Mouse (Mus musculus) layer of hippocampus, postnatal 14 days (tissue): ENCODE data around the gene Gm1113. TPM values are rescaled to one million over a fixed set of nuclear protein-coding genes. Genes with fewer than 3 reads are reported as not detected.
A peak's percentile ranks its signal among the peaks of the same experiment; 100 is the strongest.

Experiments used
- DNase-seq, 2 experiments: peaks; one replicate each; pipeline ENCODE4 v3.0.0; 2021 to 2022; ENCODE audit warnings: low spot score in 2 of 2, mixed read lengths in 1 of 2
- total RNA-seq, 2 experiments: library from RNA; stranded (reverse); gene quantifications; 2 replicates each; pipeline ENCODE4 v1.2.3; 2021

Gm1113 gene
- total RNA-seq, 2 experiments from 2014 or later = not detected

DNA sequence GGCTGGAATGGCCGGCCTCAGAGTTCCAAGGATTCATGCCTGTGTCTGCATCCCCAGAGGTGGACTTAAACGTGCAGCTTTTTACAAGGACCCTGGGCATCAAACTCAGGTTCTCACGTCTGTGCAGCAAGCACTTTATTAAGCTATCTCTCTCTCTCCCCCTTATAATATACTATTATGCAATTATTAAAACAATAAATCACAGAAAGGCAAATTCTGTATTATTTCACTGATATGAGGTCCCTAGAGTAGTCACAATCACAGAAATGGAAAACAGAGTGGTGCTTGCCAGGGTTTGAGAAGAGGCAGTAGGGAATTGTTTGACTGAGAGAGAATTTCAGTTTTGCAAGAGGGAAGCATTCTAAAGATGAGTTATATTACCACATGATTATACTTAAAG, 11.1 kb upstream of the Gm1113 start:
- DNase-seq = no peak

DNA sequence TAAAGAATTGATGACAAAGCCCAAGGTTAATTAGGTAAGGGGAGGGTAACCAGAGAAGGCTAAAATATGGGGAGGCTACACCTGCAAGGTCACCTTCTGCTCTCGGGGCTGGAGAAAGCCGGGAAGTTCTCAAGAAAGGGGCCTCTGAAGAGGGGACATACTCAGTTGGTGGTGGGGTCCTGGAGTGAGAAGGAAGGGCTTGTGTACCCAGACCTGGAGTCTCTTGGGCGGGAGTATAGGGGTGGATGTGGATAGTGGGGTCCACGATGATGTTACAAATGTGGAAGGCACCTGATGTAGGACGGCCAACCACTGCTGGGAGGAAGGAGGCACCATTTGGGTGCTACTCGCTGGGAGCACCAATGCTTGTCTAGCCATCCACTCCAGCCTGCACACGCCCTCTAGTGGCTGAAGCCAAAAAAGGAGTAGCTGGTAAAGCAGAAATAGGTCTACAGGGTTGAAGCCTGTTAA, 5.9 kb upstream of the Gm1113 start:
- peak; percentile 77 to 84 for DNase-seq

DNA sequence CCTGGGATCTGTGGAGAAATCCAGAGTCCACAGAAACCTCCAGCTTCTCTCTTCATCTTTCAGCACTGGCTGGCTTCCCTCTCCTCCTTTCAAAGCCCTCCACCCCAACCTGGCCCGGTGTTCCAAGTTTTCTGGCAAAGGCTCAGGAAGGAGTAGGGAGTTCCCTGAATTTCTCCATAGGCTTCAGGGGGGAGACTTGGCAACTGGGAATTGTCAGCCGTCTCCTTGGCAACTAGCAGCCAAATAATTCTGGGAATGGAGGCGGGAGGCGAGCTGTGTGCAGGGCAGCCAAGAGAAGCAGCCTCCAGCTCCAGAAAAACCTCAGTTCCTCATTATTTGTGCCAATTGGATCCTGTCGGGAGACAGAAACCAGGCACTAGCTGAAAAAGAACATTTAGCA, 5.5 kb upstream of the Gm1113 start:
- peak; percentile 41 to 70 for DNase-seq

DNA sequence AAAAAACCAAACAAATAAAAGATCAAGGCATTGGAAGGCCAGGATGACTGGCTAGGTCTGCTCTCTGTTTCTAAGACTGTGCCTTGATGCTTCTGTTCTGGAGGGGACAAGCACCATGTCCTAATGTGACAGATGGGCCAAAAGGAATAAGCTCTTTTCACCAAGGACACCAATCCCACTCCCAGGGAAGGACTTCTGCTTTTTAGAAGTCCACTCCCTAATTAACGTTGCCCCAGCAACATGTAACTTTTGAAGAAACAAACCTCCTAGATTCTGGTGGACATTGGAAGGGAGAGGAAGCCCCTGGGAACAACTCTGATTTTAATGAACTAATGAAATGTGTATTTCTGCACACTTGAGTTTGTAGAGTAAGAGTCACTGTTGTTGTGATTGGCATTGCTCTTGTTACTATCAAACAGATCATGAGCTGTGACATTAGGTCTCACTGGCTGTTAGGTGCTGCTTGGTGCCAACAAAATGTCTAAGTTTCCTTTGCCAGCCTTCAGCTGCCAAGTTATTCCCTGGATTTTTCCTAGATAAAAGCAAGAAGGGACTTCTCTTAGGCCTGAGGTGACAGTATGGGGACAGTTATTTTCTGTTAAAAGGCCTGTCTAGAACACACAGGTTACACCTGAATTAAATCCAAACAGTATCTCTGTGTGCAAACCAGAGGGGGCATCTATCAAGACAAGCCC, 4.9 kb upstream of the Gm1113 start:
- DNase-seq = no peak

DNA sequence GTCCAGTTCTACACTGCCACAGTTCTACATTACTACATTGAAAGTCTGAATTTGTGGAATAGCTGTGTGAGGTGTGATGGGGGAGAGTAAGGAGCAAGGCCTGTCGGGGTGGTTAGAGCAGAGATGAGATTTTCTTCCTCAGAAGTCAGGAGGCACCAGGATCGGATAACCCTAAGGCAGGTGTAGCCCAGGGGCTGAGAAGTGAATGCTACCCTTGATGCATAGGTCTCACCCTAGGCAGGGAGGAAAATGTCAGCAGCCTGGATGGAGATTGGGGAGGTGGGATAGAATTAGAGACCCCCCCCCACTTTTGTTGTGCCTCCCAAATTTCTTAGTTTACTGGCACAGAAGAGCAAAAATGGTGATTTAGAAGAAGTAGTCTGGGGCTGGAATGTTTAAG, 4.2 kb upstream of the Gm1113 start:
- no peak for DNase-seq

- DNase-seq = no peak
Measured at GRCm38 (mm10) chr9:35520631-35521348, 2.7 kb upstream of the Gm1113 start.

DNA sequence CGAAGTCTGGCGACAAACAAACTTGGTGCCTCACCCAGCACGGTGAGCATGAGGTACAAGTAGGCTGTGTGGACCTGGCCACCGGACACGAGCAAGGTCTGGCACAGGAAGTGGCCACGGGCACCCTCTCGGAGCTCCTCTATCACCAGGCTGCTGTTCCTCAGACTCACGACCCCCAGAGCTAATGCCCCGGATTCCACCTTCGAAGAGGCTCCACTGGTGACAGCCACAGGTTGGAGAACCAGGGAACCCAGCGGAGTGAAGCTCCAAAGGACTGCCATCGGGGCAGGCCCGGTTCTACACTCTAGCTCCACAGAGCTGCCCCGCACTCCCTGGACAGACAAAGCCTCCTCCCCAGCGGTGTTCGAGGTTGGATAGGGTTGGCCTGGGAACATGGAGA, 1.4 kb downstream of the Gm1113 start:
- no peak for DNase-seq

DNA sequence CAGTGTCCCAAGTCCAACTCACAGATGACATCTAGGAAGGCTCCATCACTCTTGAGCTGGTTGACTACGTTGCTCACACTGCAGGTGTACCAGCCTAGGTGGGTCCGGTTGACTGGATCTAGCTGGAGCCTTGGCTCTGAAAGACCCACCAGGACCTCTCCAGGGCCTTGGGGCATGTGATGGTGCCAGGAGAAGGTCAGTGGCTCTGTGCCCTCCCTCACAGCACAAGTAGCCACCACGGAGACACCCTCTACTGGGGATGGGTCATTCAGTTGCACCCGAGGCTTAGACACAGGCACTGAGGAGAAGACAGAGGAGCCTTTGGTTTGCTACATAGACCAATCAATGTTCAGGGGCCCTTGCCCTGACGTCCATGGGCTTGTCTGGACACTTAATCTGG, 1.9 kb downstream of the Gm1113 start:
- DNase-seq = no peak

DNA sequence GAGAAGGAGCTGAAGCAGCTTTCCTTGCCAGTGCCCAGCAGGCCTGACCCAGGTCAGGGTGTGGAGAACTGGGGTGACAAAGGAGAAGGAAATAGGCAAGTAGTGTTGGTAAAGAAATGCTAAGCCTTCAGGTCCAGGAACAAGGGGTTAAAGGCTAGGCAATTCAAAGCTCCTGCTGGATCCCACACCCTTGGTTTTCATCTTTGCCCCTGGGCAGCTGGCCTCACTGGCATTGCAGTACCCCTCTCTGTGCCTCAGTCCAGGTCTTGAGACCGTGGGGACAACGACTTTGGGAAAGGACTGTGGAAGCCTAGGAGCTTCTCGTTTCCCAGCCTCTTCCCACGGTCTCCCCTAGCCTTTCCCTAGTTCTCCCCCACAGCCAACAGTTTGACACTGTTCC, 4.2 kb downstream of the Gm1113 start:
- DNase-seq = no peak

- DNase-seq = peak; percentile 77 to 78
Measured at GRCm38 (mm10) chr9:35508234-35508633, 9.8 kb downstream of the Gm1113 start.

DNA sequence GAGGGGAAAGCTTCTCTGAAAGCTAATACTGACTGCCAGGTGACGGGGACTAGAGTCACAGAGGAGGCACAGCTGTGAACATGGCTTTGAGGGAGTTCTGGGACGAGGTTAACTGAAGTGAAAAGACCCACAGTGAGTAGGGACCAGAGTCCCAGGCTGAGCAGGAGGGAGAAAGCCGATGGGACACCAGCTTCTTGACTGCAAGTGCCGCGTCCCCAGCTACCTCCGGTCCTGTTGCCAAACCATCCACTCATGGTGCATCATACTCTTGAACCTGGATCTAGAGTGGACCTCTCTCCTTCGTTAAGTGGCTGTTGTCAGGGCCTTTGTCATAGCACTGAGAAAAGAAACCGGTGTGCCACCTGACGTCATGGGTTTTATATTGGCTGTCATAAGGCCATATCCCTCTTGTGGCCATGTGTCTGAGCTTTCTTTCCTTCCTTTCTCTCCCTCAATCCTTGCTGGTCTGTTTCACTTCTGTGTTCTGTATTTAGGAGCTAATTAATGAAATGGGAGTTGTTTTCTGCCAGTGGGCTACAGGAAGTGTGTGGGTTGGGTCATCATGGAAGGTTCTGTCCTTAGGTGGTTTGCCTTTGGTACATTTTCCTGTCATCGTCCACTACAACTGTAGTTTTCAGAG, 15.6 kb downstream of the Gm1113 start:
- no peak for DNase-seq

GRCm38 (mm10) chr9:35499946-35500345, 18.1 kb downstream of the Gm1113 start:
- no peak for DNase-seq

- no peak for DNase-seq
Measured at GRCm38 (mm10) chr9:35495471-35495870, 22.6 kb downstream of the Gm1113 start.

GRCm38 (mm10) chr9:35494937-35495336, 23.1 kb downstream of the Gm1113 start:
- DNase-seq = no peak

DNA sequence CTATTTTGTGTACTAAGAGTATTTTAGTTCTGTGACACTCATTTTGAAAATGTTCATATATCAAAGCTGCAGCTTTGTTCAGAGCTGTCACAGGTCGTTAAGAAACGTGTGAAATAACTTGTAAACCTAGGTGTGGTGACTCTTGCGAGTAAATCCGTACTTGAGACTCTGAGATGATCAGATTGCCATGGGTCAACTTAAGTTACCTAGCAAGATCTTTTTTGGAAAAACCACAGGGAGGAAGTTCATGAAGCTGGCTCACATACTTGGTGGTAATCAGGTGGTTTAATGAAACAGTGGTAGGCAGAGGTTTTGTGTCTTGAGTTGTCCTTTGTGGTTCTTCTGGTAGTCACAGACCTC, 24.4 kb downstream of the Gm1113 start:
- DNase-seq = no peak

DNA sequence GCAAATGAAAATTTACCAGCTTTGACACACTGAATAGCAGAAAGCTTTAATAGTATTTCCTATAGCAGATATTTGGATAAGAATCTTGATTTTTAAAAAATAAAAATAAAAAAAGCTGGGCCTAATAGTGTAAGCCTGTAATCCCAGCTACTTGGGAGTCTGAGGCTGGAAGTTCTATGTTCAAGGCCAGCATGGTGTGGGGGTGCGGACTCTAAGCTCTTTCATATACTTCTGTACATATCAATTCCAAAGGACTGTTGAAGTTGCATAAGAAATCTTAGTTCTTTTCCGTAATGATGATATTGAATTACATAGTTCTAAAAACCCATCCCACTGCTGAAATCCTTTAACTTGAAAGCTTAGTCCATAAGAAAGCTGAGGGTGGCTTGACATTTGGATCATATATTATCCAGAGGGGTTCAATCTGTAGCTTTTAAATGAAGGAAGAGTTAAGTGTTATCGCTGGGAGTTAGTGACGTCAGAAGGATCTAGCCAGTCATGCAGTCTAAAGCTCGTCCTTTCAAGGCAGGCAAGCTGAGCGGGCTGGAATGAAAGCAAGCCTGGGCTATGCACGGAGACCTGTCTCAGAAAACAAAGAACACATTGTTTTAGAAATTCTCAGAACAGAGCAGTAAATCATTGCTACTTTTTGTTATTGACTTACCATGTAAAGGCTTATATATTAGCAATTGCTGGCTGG, 24.9 kb downstream of the Gm1113 start:
- DNase-seq = no peak

DNA sequence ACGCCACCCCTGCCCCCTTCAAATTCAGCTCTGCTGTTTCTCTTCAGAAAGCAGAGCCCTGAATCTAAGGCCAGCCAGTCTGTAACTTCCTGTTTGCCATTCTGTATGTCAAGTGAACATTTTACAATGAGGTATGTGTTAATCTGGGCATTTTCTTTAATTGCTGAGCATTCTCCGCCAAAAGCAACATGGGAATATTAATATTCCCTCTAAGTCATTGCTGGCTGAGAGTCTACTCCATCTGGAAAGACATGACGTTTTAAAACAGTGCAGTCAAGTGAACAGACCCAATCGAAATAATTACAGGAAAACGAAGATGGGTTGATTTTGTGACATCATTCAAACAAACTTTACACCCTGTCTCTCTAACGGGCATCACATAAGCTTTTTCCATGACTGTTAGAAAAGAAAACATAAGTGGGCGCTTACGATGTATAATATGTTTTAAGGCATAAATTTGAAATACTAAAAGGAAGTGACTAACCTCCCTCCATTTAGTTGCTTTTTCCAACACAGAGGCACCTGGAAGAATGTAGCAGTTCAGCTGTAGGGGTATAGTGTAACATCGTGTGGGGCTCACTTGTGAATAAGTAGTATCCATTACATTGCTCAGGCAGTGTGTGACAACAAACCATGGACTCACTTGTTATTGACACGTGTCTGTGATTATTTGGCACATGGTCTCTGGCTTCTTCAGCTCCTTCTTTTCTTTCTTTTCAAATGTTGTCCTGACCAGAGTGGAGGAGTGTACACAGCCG, 26.8 kb downstream of the Gm1113 start:
- no peak for DNase-seq

GRCm38 (mm10) chr9:35488496-35488895, 29.6 kb downstream of the Gm1113 start:
- DNase-seq = peak in 1 of 2 experiments; percentile 37

DNA sequence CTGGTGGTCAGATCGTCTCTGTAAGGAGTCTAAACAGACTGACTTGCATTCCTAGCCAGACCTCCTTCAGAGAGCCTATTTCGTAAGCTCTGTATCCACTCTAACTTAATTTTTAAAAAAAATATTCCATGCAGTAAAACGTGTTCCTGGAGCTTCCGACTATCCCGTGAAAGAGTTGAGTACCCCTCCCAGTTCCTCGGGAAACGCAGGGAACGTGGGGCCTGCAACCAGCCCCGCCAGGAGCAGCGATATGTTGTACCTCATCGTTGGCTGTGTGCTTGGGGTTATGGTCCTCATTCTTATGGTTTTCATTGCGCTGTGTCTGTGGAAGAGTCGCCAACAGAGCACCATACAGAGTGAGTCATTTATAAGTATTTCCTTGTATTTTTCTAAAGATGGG, 31.5 kb downstream of the Gm1113 start:
- DNase-seq = no peak

DNA sequence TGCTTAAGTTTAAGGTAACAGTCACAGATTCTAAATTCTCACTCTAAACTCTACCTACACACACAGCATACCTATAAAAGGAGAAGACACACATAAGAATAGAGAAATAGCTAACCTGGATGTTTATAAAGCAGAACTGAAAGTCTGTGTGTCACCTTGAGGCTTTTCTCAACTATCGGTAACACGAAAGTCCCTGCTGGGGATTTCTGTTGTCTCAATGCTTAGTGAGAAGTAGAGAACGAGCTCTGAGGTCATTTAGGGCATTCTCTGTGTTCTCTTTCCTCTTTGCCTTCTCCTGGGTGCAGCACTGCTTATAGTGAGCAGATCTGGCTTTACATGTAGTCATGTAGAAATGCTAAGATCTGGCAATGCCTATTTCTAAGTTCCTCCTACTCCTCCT, 34.1 kb downstream of the Gm1113 start:
- no peak for DNase-seq
